Mouse (Mus musculus) liver, postnatal 0 days (tissue): ENCODE measurements at regions not wholly inside any gene's neighbourhood (a gene's known extent, or its start where the extent isn't known, plus 50 kb on each side); places are given as distances from the start of the nearest gene placed in this dataset.
"Not testable (repeated sequence)": the region's sequence is repeated elsewhere in the genome, so short reads cannot be mapped to it uniquely, and the experiment has no call there.

Experiments
- ATAC-seq: fragments of 200-750 bp; cut with Nextera tagmentation; 2 replicates; pipeline ENCODE4 v1.8.0; 2017; ENCODE audit warnings: mild to moderate bottlenecking, moderate library complexity
- DNase-seq: peaks from one replicate; pipeline ENCODE4 v3.0.0-alpha.2; 2016
- H3K27ac ChIP-seq: fragments of 300-500 bp; sonication (generic); 2 replicates; pipeline ENCODE4 v1.5.1; 2014; ENCODE audit warnings: antibody characterized with exemption, moderate library complexity, mild to moderate bottlenecking, low read depth
- H3K27me3 ChIP-seq: fragments of 300-500 bp; sonication (generic); 2 replicates; pipeline ENCODE4 v1.6.1; 2014; ENCODE audit warnings: low read length, control low read depth, mixed read lengths; ENCODE audit not compliant: insufficient read depth
- H3K36me3 ChIP-seq: fragments of 300-500 bp; sonication (generic); replicated peaks from 2 replicates; pipeline ENCODE4 v1.6.1; 2014; ENCODE audit warnings: mild to moderate bottlenecking, control low read depth, low read length, moderate library complexity, mixed read lengths; ENCODE audit not compliant: insufficient read depth
- H3K4me1 ChIP-seq: fragments of 300-500 bp; sonication (generic); 2 replicates; pipeline ENCODE4 v1.6.1; 2014; ENCODE audit warnings: antibody characterized with exemption, mild to moderate bottlenecking, control low read depth; ENCODE audit not compliant: insufficient read depth
- H3K4me2 ChIP-seq: fragments of 300-500 bp; sonication (generic); 2 replicates; pipeline ENCODE4 v1.6.1; 2014; ENCODE audit warnings: low read depth, mild to moderate bottlenecking, low read length, moderate library complexity, mixed read lengths
- H3K4me3 ChIP-seq: fragments of 300-500 bp; sonication (generic); 2 replicates; pipeline ENCODE4 v1.5.1; 2014; ENCODE audit warnings: low read depth, low read length
- H3K9ac ChIP-seq: fragments of 300-500 bp; sonication (generic); replicated peaks from 2 replicates; pipeline ENCODE4 v1.6.1; 2014; ENCODE audit warnings: mild to moderate bottlenecking, moderate library complexity
- H3K9me3 ChIP-seq: fragments of 300-500 bp; sonication (generic); 2 replicates; pipeline ENCODE4 v1.6.1; 2016; ENCODE audit warnings: mild to moderate bottlenecking, control low read depth, low read length, mixed read lengths
- CTCF ChIP-seq: sonication (generic); IDR thresholded peaks from 2 replicates; pipeline ENCODE4 v1.5.1; 2016; ENCODE audit warnings: antibody characterized with exemption, low read depth
- EP300 ChIP-seq: IDR thresholded peaks from 2 replicates; pipeline ENCODE4 v1.6.1; 2016; ENCODE audit warnings: antibody characterized with exemption, low read depth, mild to moderate bottlenecking
- WGBS: fragments of 180-500 bp; shearing (Covaris S2); extraction: QIAGEN DNeasy Blood & Tissue Kit; methylation state at CpG from one replicate; pipeline ENCODE4 v1.1.7; 2014; ENCODE audit not compliant: insufficient replicate concordance; 5-methylcytosine and 5-hydroxymethylcytosine counted together

- no peaks in the 10 kb centered on the region for H3K9me3 ChIP-seq
- no peak overlapping the region for H3K27ac ChIP-seq
- no peak for DNase-seq
- H3K27me3 ChIP-seq = no peaks in the 10 kb centered on the region
- H3K4me3 ChIP-seq = no peak overlapping the region
- ATAC-seq = no peak
- H3K4me2 ChIP-seq = no peak overlapping the region
- WGBS = 19% methylated on average over 1 of the region's 1 CpGs
- H3K36me3 ChIP-seq = no peaks in the 10 kb centered on the region
- no peaks in the 10 kb centered on the region for H3K4me1 ChIP-seq
- TF ChIP-seq CTCF (no peak), EP300 (no peak)
- no peak overlapping the region for H3K9ac ChIP-seq
Observed at GRCm38 (mm10) chr17:81270235-81270634, 171.3 kb upstream of the Gm11096 start.

GRCm38 (mm10) chr17:81261957-81262356, 179.6 kb upstream of the Gm11096 start:
- Histone ChIP-seq H3K4me3 (no peak overlapping the region), H3K27ac (no peak overlapping the region), H3K9ac (no peak overlapping the region), H3K9me3 (no peaks in the 10 kb centered on the region), H3K27me3 (no peaks in the 10 kb centered on the region), H3K4me1 (no peaks in the 10 kb centered on the region), H3K4me2 (no peak overlapping the region), H3K36me3 (no peaks in the 10 kb centered on the region)
- ATAC-seq = no peak
- DNase-seq = no peak
- TF ChIP-seq CTCF (no peak), EP300 (no peak)
- WGBS = 70% methylated on average over 1 of the region's 1 CpGs

DNA sequence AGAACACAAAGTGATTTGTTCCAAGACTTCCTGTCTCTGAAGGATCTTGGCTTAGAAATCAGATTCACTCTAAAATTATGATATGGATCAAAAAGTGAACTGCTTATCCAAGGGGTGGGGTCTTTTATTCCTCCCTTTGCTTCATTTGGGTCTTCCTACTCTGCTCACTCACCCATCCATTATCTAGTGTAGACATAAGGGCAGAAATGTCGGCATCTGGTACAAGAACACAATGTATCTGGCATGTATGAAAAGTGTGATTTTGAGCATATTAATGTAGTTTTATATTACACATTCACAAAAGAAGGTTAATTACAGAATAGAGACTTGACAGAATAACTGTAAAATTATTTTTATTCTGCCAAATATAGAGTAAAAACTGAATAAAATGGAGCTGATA, 181.5 kb upstream of the Gm11096 start:
- DNase-seq (no peak), ATAC-seq (no peak)
- Histone ChIP-seq H3K4me2 (no peak overlapping the region), H3K36me3 (no peaks in the 10 kb centered on the region), H3K27ac (no peak overlapping the region), H3K27me3 (no peaks in the 10 kb centered on the region), H3K4me1 (no peaks in the 10 kb centered on the region), H3K4me3 (no peak overlapping the region), H3K9ac (no peak overlapping the region), H3K9me3 (no peaks in the 10 kb centered on the region)
- 80% methylated on average over 1 of the region's 1 CpGs for WGBS
- TF ChIP-seq CTCF (no peak), EP300 (no peak)

GRCm38 (mm10) chr17:81256106-81256505, 185.5 kb upstream of the Gm11096 start:
- H3K4me2 ChIP-seq = no peak overlapping the region
- H3K9me3 ChIP-seq = no peaks in the 10 kb centered on the region
- no peaks in the 10 kb centered on the region for H3K27me3 ChIP-seq
- H3K4me3 ChIP-seq = no peak overlapping the region
- TF ChIP-seq EP300 = no peak
- no peak for TF ChIP-seq CTCF
- ATAC-seq = no peak
- no peaks in the 10 kb centered on the region for H3K4me1 ChIP-seq
- DNase-seq = no peak
- 55% methylated on average over 3 of the region's 3 CpGs for WGBS
- no peak overlapping the region for H3K27ac ChIP-seq
- H3K36me3 ChIP-seq = no peaks in the 10 kb centered on the region
- no peak overlapping the region for H3K9ac ChIP-seq

- no peaks in the 10 kb centered on the region for H3K9me3 ChIP-seq
- H3K4me1 ChIP-seq = no peaks in the 10 kb centered on the region
- ATAC-seq (no peak), DNase-seq (no peak)
- TF ChIP-seq EP300 = no peak
- TF ChIP-seq CTCF = no peak
- H3K27ac ChIP-seq = no peak overlapping the region
- no peak overlapping the region for H3K9ac ChIP-seq
- 55% methylated on average over 3 of the region's 3 CpGs for WGBS
- no peaks in the 10 kb centered on the region for H3K36me3 ChIP-seq
- H3K4me2 ChIP-seq = no peak overlapping the region
- no peak overlapping the region for H3K4me3 ChIP-seq
- H3K27me3 ChIP-seq = no peaks in the 10 kb centered on the region
Observed at GRCm38 (mm10) chr17:81250748-81251147, 185.9 kb upstream of the Thumpd2 start.

DNA sequence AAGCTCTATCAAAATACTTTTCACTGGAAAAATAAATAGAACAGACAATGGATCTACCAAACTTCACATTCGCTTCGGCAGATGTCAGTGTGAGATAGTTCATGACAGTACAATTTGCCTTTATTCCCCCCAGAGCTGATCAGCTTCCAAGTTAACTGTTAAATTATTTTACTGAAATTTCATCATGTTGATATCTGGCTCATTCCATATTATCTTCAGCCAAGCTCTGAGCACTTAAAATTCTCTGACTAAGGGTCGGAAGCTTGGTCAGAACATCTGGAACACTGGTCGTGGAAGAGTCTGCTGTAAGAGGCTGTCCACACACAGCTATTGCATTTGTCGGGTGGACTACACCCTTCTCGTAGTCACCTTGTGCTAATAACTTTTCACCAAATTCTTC, 181.3 kb upstream of the Thumpd2 start:
- Histone ChIP-seq H3K9me3 (no peaks in the 10 kb centered on the region), H3K27ac (no peak overlapping the region), H3K4me1 (no peaks in the 10 kb centered on the region), H3K4me3 (no peak overlapping the region), H3K9ac (no peak overlapping the region), H3K27me3 (no peaks in the 10 kb centered on the region), H3K36me3 (no peaks in the 10 kb centered on the region), H3K4me2 (no peak overlapping the region)
- 86% methylated on average over 6 of the region's 6 CpGs for WGBS
- DNase-seq = no peak
- TF ChIP-seq EP300 (no peak), CTCF (no peak)
- ATAC-seq = no peak

DNA sequence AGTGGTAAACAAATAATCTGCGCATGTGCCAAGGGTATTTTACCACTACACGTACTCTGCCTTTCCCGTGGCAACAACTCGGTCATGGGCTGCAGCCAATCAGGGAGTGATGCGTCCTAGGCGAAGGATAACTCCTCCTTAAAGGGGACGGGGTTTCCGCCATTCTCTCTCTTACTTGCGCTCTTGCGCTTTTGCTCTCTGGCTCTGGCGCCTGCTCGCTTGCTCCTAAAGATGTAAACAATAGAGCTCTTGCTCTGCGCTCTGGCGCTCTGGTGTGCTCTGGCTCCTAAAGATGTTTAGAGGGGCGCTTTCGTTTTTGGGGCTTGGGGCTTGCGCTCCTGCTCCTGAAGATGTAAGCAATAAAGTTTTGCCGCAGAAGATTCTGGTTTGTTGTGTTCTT, 166.9 kb upstream of the Thumpd2 start:
- not testable (repeated sequence) for H3K4me1 ChIP-seq, DNase-seq, H3K4me3 ChIP-seq, H3K36me3 ChIP-seq, H3K9me3 ChIP-seq, ATAC-seq, H3K4me2 ChIP-seq, H3K9ac ChIP-seq, H3K27ac ChIP-seq, H3K27me3 ChIP-seq
- 95% methylated on average over 9 of the region's 18 CpGs for WGBS
